Mouse (Mus musculus) gastrocnemius, adult 2 months (tissue): ENCODE results near the gene Cchcr1. TPM values are rescaled to one million over a fixed set of nuclear protein-coding genes. Genes with fewer than 3 reads are reported as not detected.
"Not testable (repeated sequence)": the region's sequence is repeated elsewhere in the genome, so short reads cannot be mapped to it uniquely, and the experiment has no call there.

ENCODE experiments used
- DNase-seq: peaks from one replicate; pipeline ENCODE4 v3.0.0; 2022
- H3K27ac ChIP-seq: fragments of 200-600 bp; 2 replicates; pipeline ENCODE4 v1.8.1; 2022; ENCODE audit warnings: mild to moderate bottlenecking
- H3K4me3 ChIP-seq: fragments of 200-600 bp; 2 replicates; pipeline ENCODE4 v1.8.1; 2022; ENCODE audit warnings: mild to moderate bottlenecking, moderate library complexity
- CTCF ChIP-seq: fragments of 200-600 bp; IDR thresholded peaks from 2 replicates; pipeline ENCODE4 v1.8.1; 2022; ENCODE audit warnings: antibody characterized with exemption, mild to moderate bottlenecking, moderate library complexity
- intact Hi-C: fragments of 180-260 bp; cut with DNase I; formaldehyde crosslinking; loops from one replicate; pipeline ENCODE4 v1.15.1; 2025
- long read RNA-seq, 2 experiments: library from polyadenylated mRNA; stranded (forward); transcript quantifications; one replicate each; pipeline ENCODE4 v2.0.0; 2021
- total RNA-seq, 2 experiments: library from RNA; stranded (reverse); gene quantifications; 2 replicates each; pipeline ENCODE4 v1.2.3; 2021

Cchcr1 gene
- total RNA-seq = 1 to 10 TPM; 1.7 TPM
- long read RNA-seq, experiment 1, partial matches to known transcripts = 0 of 2 reads
- long read RNA-seq, experiment 1, other reads (novel, unspliced or antisense) = 1 of 2 reads
- long read RNA-seq, experiment 2, partial matches to known transcripts = 1 of 3 reads
- long read RNA-seq, experiment 2, other reads (novel, unspliced or antisense) = 2 of 3 reads

GRCm38 (mm10) chr17:35516652-35517500 is at the start of gene Cchcr1, which contains the start of gene Tcf19:
Cchcr1 (plus strand) TSS chr17:35517100.
Tcf19 (minus strand) TSS chr17:35516824.
- peak; percentile 98 for DNase-seq
- H3K27ac ChIP-seq = peak within 1 kb of the TSS; percentile 61
- TF ChIP-seq CTCF = no peak
- peak within 1 kb of the TSS; percentile 84 for H3K4me3 ChIP-seq
- intact Hi-C loops = no loop called here

GRCm38 (mm10) chr17:35468936-35469335 is 48.0 kb upstream of the Cchcr1 start:
- intact Hi-C loops = not testable (repeated sequence)

GRCm38 (mm10) chr17:35469842-35470751 is 46.8 kb upstream of the Cchcr1 start, which contains the start of gene H2-Q10:
H2-Q10 (plus strand) TSS chr17:35470089.
- no peak within 1 kb of the TSS for H3K27ac ChIP-seq
- intact Hi-C loops = no loop called here
- TF ChIP-seq CTCF = no peak

More at GRCm38 (mm10) chr17:35468936-35469335, 48.0 kb upstream of the Cchcr1 start:
- H3K27ac ChIP-seq, H3K4me3 ChIP-seq, DNase-seq: not testable (repeated sequence)

GRCm38 (mm10) chr17:35484066-35484465 is 32.8 kb upstream of the Cchcr1 start:
- TF ChIP-seq CTCF = peak; percentile 99
- peak; percentile 57 for DNase-seq
- H3K27ac ChIP-seq = no peak overlapping the region
- intact Hi-C loops = no loop called here
- no peak overlapping the region for H3K4me3 ChIP-seq

More at GRCm38 (mm10) chr17:35469842-35470751, 46.8 kb upstream of the Cchcr1 start, which contains the start of gene H2-Q10:
- peak within 1 kb of the TSS; percentile 53 for H3K4me3 ChIP-seq
- DNase-seq = peak; percentile 18

GRCm38 (mm10) chr17:35485702-35486101 is 31.2 kb upstream of the Cchcr1 start:
- no peak for DNase-seq
- no peak for TF ChIP-seq CTCF
- Histone ChIP-seq H3K27ac (no peak overlapping the region), H3K4me3 (no peak overlapping the region)
- intact Hi-C loops = no loop called here

GRCm38 (mm10) chr17:35486726-35487125 is 30.2 kb upstream of the Cchcr1 start:
- intact Hi-C loops = no loop called here
- H3K27ac ChIP-seq = no peak overlapping the region

GRCm38 (mm10) chr17:35488041-35488440 is 28.9 kb upstream of the Cchcr1 start:
- no peak for DNase-seq
- no peak overlapping the region for H3K4me3 ChIP-seq
- intact Hi-C loops = no loop called here
- H3K27ac ChIP-seq = no peak overlapping the region
- TF ChIP-seq CTCF = no peak

More at GRCm38 (mm10) chr17:35486726-35487125, 30.2 kb upstream of the Cchcr1 start:
- H3K4me3 ChIP-seq = no peak overlapping the region
- TF ChIP-seq CTCF = no peak
- no peak for DNase-seq

- DNase-seq = no peak
- intact Hi-C loops = loop anchor here (5.0 kb wide), 1 partner anchor 153 kb away; no protein-coding TSS in a partner anchor
- no peak for TF ChIP-seq CTCF
- H3K27ac ChIP-seq = no peak overlapping the region
- H3K4me3 ChIP-seq = no peak overlapping the region
Observed at GRCm38 (mm10) chr17:35490320-35490719, 26.6 kb upstream of the Cchcr1 start.

- no peak overlapping the region for H3K4me3 ChIP-seq
- no peak overlapping the region for H3K27ac ChIP-seq
- DNase-seq = no peak
- no peak for TF ChIP-seq CTCF
- intact Hi-C loops = no loop called here
Observed at GRCm38 (mm10) chr17:35497124-35497523, 19.8 kb upstream of the Cchcr1 start.

GRCm38 (mm10) chr17:35502226-35502625 is 14.7 kb upstream of the Cchcr1 start:
- no peak overlapping the region for H3K4me3 ChIP-seq
- DNase-seq = no peak
- intact Hi-C loops = no loop called here
- no peak for TF ChIP-seq CTCF
- H3K27ac ChIP-seq = no peak overlapping the region

- no peak for DNase-seq
- H3K27ac ChIP-seq = no peak overlapping the region
- intact Hi-C loops = no loop called here
- no peak for TF ChIP-seq CTCF
- no peak overlapping the region for H3K4me3 ChIP-seq
Observed at GRCm38 (mm10) chr17:35502762-35503161, 14.1 kb upstream of the Cchcr1 start.

GRCm38 (mm10) chr17:35503849-35504248 is 13.1 kb upstream of the Cchcr1 start:
- DNase-seq = no peak
- no peak overlapping the region for H3K4me3 ChIP-seq
- TF ChIP-seq CTCF = no peak
- H3K27ac ChIP-seq = no peak overlapping the region
- intact Hi-C loops = no loop called here
